ENCODE assay signal across 11 mouse cellular contexts in genomic region chr10:105500482-105500881, GRCm38 (mm10).
DNase-seq lines count a peak whose midpoint lies in the region; ATAC-seq and TF ChIP-seq lines count a peak whose summit lies in the region.
"Had no signal": no experiment of that assay in that cellular context is flagged by ENCODE, and none has a peak within 500 bp of the region (broad histone marks: within the 10 kb centered on the region; RNA-seq: fewer than 3 reads in every experiment).

No protein-coding gene starts in this region.

- no peaks in the 10 kb centered on the region for H3K36me3 ChIP-seq in heart, embryonic 15.5 days
- no peaks in the 10 kb centered on the region for H3K36me3 ChIP-seq in liver, embryonic 12.5 days
- H3K36me3 ChIP-seq in stomach, embryonic 15.5 days, result no peaks in the 10 kb centered on the region

- H3K4me3 ChIP-seq in gastrocnemius, adult 2 months, result no peak overlapping the region
- H3K4me3 ChIP-seq in heart, embryonic 15.5 days, result no peak overlapping the region
- no peak overlapping the region for H3K4me3 ChIP-seq in liver, embryonic 12.5 days
- no peak overlapping the region for H3K4me3 ChIP-seq in stomach, embryonic 15.5 days (replicated peaks)

- WGBS in heart, embryonic 15.5 days, result 39% methylated on average over 4 of the region's 4 CpGs
- 5% methylated on average over 4 of the region's 4 CpGs for whole genome bisulfite sequencing in liver, embryonic 12.5 days (ENCODE audit: insufficient replicate concordance)
- 56% methylated on average over 4 of the region's 4 CpGs for WGBS in stomach, embryonic 15.5 days

- peak overlapping the region; percentile 35; the same call in 1 of the 2 replicates for H3K27ac ChIP-seq in gastrocnemius, adult 2 months
- peak overlapping the region; percentile 23; the same call in 1 of the 2 replicates for H3K27ac ChIP-seq in heart, embryonic 15.5 days
- peak overlapping the region; percentile 63 for H3K27ac ChIP-seq in liver, embryonic 12.5 days
- H3K27ac ChIP-seq in stomach, embryonic 15.5 days, result no peak overlapping the region

- H3K27me3 ChIP-seq in heart, embryonic 15.5 days, result no peaks in the 10 kb centered on the region
- no peaks in the 10 kb centered on the region for H3K27me3 ChIP-seq in liver, embryonic 12.5 days (replicated peaks)
- H3K27me3 ChIP-seq in stomach, embryonic 15.5 days (replicated peaks), result no peaks in the 10 kb centered on the region

- no peak overlapping the region for H3K4me2 ChIP-seq in heart, embryonic 15.5 days
- H3K4me2 ChIP-seq in liver, embryonic 12.5 days, result peak overlapping the region; percentile 42
- no peak overlapping the region for H3K4me2 ChIP-seq in stomach, embryonic 15.5 days

- H3K9ac ChIP-seq in heart, embryonic 15.5 days, result no peak overlapping the region
- H3K9ac ChIP-seq in liver, embryonic 12.5 days, result no peak overlapping the region
- no peak overlapping the region for H3K9ac ChIP-seq in stomach, embryonic 15.5 days

- TF ChIP-seq CTCF in gastrocnemius, adult 2 months (IDR thresholded peaks at IDR 0.05), result no peak

- H3K9me3 ChIP-seq in heart, embryonic 15.5 days (replicated peaks), result no peaks in the 10 kb centered on the region
- no peaks in the 10 kb centered on the region for H3K9me3 ChIP-seq in liver, embryonic 12.5 days (replicated peaks)
- no peaks in the 10 kb centered on the region for H3K9me3 ChIP-seq in stomach, embryonic 15.5 days

- DNase-seq in gastrocnemius, adult 2 months, result no peak
- DNase-seq in gastrocnemius, postnatal 4 days (ENCODE audit: low spot score in 2 of 2), result no peak
- no peak for DNase-seq in urinary bladder, postnatal 10 days (ENCODE audit: low spot score)
- no peak for DNase-seq in layer of hippocampus, adult 11-12 months (ENCODE audit: low spot score)
- DNase-seq in right cerebral cortex, postnatal 36 days (ENCODE audit: low spot score in 2 of 2), result no peak
- DNase-seq: cerebellum, postnatal 10 days had no signal

- peak; percentile 75 for ATAC-seq in heart, embryonic 15.5 days (replicated peaks; ENCODE audit: insufficient number of reproducible peaks, insufficient read depth, low FRiP score, low read depth)
- peak; percentile 93 for ATAC-seq in liver, embryonic 12.5 days
- peak; percentile 83; the same call in 1 of the 2 replicates for ATAC-seq in stomach, embryonic 15.5 days (ENCODE audit: insufficient read depth, low FRiP score, low read depth)
- ATAC-seq: forebrain, embryonic 16.5 days; inflammation-experienced regulatory T-cells, adult 6 months had no signal

- H3K4me1 ChIP-seq in heart, embryonic 15.5 days (replicated peaks), result peaks cover 5% of the 10 kb centered on the region
- peaks cover 48% of the 10 kb centered on the region for H3K4me1 ChIP-seq in liver, embryonic 12.5 days
- no peaks in the 10 kb centered on the region for H3K4me1 ChIP-seq in stomach, embryonic 15.5 days

- intact Hi-C loops in gastrocnemius, adult 2 months (cut with DNase I), result no loop called here
